Mouse (Mus musculus): ENCODE data around the gene Pitpnm2. TPM values are rescaled to one million over a fixed set of nuclear protein-coding genes. Genes with fewer than 3 reads are reported as not detected.

Pitpnm2 gene
- total RNA-seq, 2 experiments from 2014 or later, result 36.4 to 61.1 TPM

DNA sequence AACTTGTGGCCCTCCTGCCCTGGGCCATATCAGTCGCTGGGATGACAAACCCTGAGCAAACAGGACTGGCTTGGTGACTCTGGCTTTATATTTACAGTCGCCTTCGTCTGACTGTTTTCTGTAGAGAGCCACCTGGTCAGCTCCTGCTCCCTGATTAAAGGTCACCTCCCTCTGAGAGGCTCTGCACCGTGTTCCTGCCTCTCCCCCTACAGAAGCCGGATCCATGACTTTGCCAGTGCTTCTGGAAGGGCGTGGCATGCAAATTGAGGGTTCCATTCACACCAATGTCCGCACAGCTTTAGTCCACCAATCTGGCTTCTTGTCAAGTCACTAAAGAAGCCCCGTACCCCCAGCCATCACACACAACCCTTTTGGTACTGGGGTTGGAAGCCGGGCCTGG is 173.0 kb downstream of the Pitpnm2 start:
- no peak for DNase-seq (ENCODE audit: low spot score in 2 of 2)

- DNase-seq (ENCODE audit: low spot score in 2 of 2), result no peak
These were observed 173.8 kb downstream of the Pitpnm2 start for GRCm38 (mm10) chr5:124075716-124076115.

DNA sequence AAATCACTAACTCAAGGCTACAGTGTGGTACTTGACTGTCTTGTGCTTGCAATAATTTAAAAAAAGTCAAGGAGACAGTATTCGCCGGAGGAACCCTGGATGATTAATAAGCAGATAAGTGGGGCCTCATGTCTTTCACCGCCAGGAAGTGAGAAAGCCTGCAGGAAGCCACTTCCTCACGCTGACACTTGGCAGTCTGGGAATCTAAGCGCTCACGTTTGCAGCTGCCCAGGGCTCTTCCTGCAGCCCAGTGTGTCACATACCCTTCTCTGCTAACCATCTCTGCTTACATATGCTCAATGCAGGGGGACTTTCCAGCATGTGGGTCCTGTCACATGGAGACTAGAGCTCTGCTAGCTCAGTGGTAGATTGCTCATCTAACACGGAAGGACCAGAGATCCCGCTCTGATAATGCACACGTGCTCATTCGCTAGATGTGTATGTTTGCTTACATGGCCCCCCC is 174.7 kb downstream of the Pitpnm2 start:
- peak in 1 of 2 experiments; percentile 29 for DNase-seq (ENCODE audit: low spot score in 2 of 2)

GRCm38 (mm10) chr5:124073682-124074081 is 175.9 kb downstream of the Pitpnm2 start:
- DNase-seq (ENCODE audit: low spot score in 2 of 2), result no peak

- DNase-seq (ENCODE audit: low spot score in 2 of 2), result no peak
These were observed 179.9 kb downstream of the Pitpnm2 start for GRCm38 (mm10) chr5:124069657-124070056.

Other genes with a start within 250 kb of the Pitpnm2 start
- gene Vps37b, start 217.5 kb downstream of the Pitpnm2 start, total RNA-seq (2021), result 100 to 1,000 TPM in 1 of 2 experiments, 10 to 100 TPM in 1; 97.2 to 127 TPM
- 10 to 100 TPM; 10.6 to 15.2 TPM for gene Abcb9, start 154.0 kb downstream of the Pitpnm2 start, total RNA-seq (2021)
- gene Ogfod2, start 137.5 kb downstream of the Pitpnm2 start, total RNA-seq (2021), result 10 to 100 TPM; 42.3 to 47.0 TPM
- 10 to 100 TPM; 51.3 to 56.8 TPM for gene Arl6ip4, start 133.7 kb downstream of the Pitpnm2 start, total RNA-seq (2021)
- gene Mphosph9, start 78.2 kb upstream of the Pitpnm2 start, total RNA-seq (2021), result 1 to 10 TPM; 5.7 to 7.6 TPM
- 10 to 100 TPM; 12.9 to 13.4 TPM for gene 2810006K23Rik, start 78.3 kb upstream of the Pitpnm2 start, total RNA-seq (2021)
- 100 to 1,000 TPM; 153 to 174 TPM for gene Cdk2ap1, start 113.3 kb upstream of the Pitpnm2 start, total RNA-seq (2021)
- gene Sbno1, start 176.2 kb upstream of the Pitpnm2 start, total RNA-seq (2021), result 10 to 100 TPM; 93.2 to 93.4 TPM
- gene Kmt5a, start 190.2 kb upstream of the Pitpnm2 start, total RNA-seq (2021), result 100 to 1,000 TPM; 141 to 218 TPM
- 10 to 100 TPM; 22.3 TPM for gene Rilpl2, start 228.6 kb upstream of the Pitpnm2 start, total RNA-seq (2021)
- gene Snrnp35, start 233.4 kb upstream of the Pitpnm2 start, total RNA-seq (2021), result 10 to 100 TPM; 20.8 to 21.9 TPM

All from adrenal gland, adult 18-20 months (tissue).